Mouse (Mus musculus) heart, adult 2 months (tissue): Measurements from ENCODE around the gene Nedd8.

Experiments
- CTCF ChIP-seq: fragments of 200-600 bp; IDR thresholded peaks from 2 replicates; pipeline ENCODE4 v1.8.1; 2022; ENCODE audit warnings: antibody characterized with exemption, mild to moderate bottlenecking, moderate library complexity
- POLR2A ChIP-seq: fragments of 200-500 bp; IDR thresholded peaks from 2 replicates; pipeline ENCODE4 v1.6.1; 2011; ENCODE audit warnings: mild to moderate bottlenecking, low read depth, low read length, control low read depth; ENCODE audit not compliant: insufficient read depth

DNA sequence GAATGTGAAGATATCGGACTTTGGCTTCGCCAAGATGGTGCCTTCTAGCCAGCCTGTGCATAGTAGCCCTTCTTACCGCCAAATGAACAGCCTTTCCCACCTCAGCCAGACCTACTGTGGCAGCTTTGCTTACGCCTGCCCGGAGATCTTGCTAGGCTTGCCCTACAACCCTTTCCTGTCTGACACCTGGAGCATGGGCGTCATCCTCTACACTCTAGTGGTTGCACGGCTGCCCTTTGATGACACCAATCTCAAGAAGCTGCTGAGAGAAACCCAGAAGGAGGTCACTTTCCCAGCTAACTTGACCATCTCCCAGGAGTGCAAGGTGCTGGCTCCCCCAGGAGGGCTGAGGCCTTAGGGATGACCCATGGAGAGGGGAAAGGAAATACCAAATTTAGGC is 20.4 kb downstream of the Nedd8 start:
- no peak for TF ChIP-seq CTCF
- no peak for TF ChIP-seq POLR2A
